Mouse (Mus musculus): ENCODE measurements around the gene Gal3st4. TPM values are rescaled to one million over a fixed set of nuclear protein-coding genes. Genes with fewer than 3 reads are reported as not detected.
A peak's percentile ranks its signal among the peaks of the same experiment; 100 is the strongest.

Gene Gal3st4
- polyA plus RNA-seq, 1 experiment from 2014 or later, result 4.5 TPM

DNA sequence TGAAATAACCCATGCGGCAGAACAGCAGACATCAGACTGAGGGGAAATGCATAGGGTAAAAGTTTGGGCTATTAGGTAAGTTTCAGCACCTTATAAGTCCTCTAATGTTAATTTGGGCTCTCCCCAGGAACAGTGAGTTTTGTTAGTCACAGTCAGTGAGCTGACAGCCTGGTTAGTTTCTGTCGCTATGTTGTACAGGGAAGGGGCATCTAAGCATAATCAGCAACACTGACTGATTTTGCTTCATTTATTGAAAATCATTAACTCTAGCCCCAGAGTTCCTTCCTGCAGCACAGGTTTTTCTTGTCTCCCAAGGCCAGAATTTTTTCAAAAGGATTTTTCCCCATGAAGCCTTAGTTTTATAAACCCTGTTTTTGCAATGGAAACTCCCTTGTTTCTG is 38.9 kb downstream of the Gal3st4 start:
- DNase-seq (ENCODE audit: low spot score) (no peak), ATAC-seq (ENCODE audit: low FRiP score, low TSS enrichment) (no peak)
- H3K9me3 ChIP-seq (ENCODE audit: control insufficient read depth, low read length), result no peaks in the 10 kb centered on the region
- H3K4me2 ChIP-seq (replicated peaks; ENCODE audit: low read depth), result no peak overlapping the region
- H3K36me3 ChIP-seq (ENCODE audit: control insufficient read depth, insufficient read depth, low read length), result no peaks in the 10 kb centered on the region
- no peak overlapping the region for H3K27ac ChIP-seq (replicated peaks)
- H3K4me3 ChIP-seq (ENCODE audit: low read depth, low read length), result no peak overlapping the region
- WGBS, result 63% methylated on average over 2 of the region's 2 CpGs
- H3K4me1 ChIP-seq (replicated peaks; ENCODE audit: control insufficient read depth, insufficient read depth), result no peaks in the 10 kb centered on the region
- no peaks in the 10 kb centered on the region for H3K27me3 ChIP-seq (ENCODE audit: control insufficient read depth, insufficient read depth, low read length)
- H3K9ac ChIP-seq (ENCODE audit: low read length), result no peak overlapping the region
- TF ChIP-seq CTCF (IDR thresholded peaks at IDR 0.05; ENCODE audit: low read depth), result no peak
- TF ChIP-seq EP300 (optimal IDR thresholded peaks at IDR 0.05), result no peak

- TF ChIP-seq CTCF (IDR thresholded peaks at IDR 0.05; ENCODE audit: low read depth) (no peak), EP300 (optimal IDR thresholded peaks at IDR 0.05) (no peak)
- Histone ChIP-seq H3K4me1 (replicated peaks; ENCODE audit: control insufficient read depth, insufficient read depth) (no peaks in the 10 kb centered on the region), H3K9me3 (ENCODE audit: control insufficient read depth, low read length) (no peaks in the 10 kb centered on the region), H3K36me3 (ENCODE audit: control insufficient read depth, insufficient read depth, low read length) (no peaks in the 10 kb centered on the region), H3K4me3 (ENCODE audit: low read depth, low read length) (no peak overlapping the region), H3K27ac (replicated peaks) (no peak overlapping the region), H3K9ac (ENCODE audit: low read length) (no peak overlapping the region), H3K27me3 (ENCODE audit: control insufficient read depth, insufficient read depth, low read length) (no peaks in the 10 kb centered on the region), H3K4me2 (replicated peaks; ENCODE audit: low read depth) (no peak overlapping the region)
- 85% methylated on average over 3 of the region's 3 CpGs for WGBS
- DNase-seq (ENCODE audit: low spot score), result no peak
- ATAC-seq (ENCODE audit: low FRiP score, low TSS enrichment), result no peak
Measured at GRCm38 (mm10) chr5:138229511-138229910, 43.1 kb downstream of the Gal3st4 start.

- WGBS, result 61% methylated on average over 3 of the region's 3 CpGs
Measured at GRCm38 (mm10) chr5:138228026-138228425, 44.6 kb downstream of the Gal3st4 start.

DNA sequence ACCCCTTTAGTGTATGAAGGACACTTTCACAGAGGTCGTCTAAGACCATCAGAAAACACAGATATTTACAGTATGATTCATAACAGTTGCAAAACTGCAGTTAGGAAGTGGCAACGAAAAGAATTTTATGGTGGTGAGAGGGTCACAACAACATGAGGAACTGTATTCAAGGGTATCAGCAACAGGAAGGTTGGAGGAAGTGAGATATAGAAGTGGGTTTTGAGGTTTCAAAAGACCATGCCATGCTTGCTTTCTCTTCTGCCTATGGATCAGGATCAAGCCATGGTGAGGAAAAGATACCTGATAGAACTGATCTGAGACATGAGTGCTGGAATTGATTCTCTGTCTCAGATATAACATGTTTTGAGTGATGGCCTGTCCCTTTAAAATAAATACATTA is 45.3 kb downstream of the Gal3st4 start:
- Histone ChIP-seq H3K4me1 (replicated peaks; ENCODE audit: control insufficient read depth, insufficient read depth) (no peaks in the 10 kb centered on the region), H3K27me3 (ENCODE audit: control insufficient read depth, insufficient read depth, low read length) (no peaks in the 10 kb centered on the region), H3K9me3 (ENCODE audit: control insufficient read depth, low read length) (no peaks in the 10 kb centered on the region), H3K4me3 (ENCODE audit: low read depth, low read length) (no peak overlapping the region), H3K4me2 (replicated peaks; ENCODE audit: low read depth) (no peak overlapping the region), H3K36me3 (ENCODE audit: control insufficient read depth, insufficient read depth, low read length) (no peaks in the 10 kb centered on the region), H3K9ac (ENCODE audit: low read length) (no peak overlapping the region), H3K27ac (replicated peaks) (no peak overlapping the region)
- no peak for ATAC-seq (ENCODE audit: low FRiP score, low TSS enrichment)
- 60% methylated on average over 2 of the region's 2 CpGs for WGBS
- DNase-seq (ENCODE audit: low spot score), result no peak
- TF ChIP-seq CTCF (IDR thresholded peaks at IDR 0.05; ENCODE audit: low read depth) (no peak), EP300 (optimal IDR thresholded peaks at IDR 0.05) (no peak)

More at GRCm38 (mm10) chr5:138228026-138228425, 44.6 kb downstream of the Gal3st4 start:
- H3K27ac ChIP-seq (replicated peaks), result no peak overlapping the region
- no peak overlapping the region for H3K4me2 ChIP-seq (replicated peaks; ENCODE audit: low read depth)
- no peaks in the 10 kb centered on the region for H3K27me3 ChIP-seq (ENCODE audit: control insufficient read depth, insufficient read depth, low read length)
- H3K9me3 ChIP-seq (ENCODE audit: control insufficient read depth, low read length), result no peaks in the 10 kb centered on the region
- H3K4me1 ChIP-seq (replicated peaks; ENCODE audit: control insufficient read depth, insufficient read depth), result no peaks in the 10 kb centered on the region
- TF ChIP-seq CTCF (IDR thresholded peaks at IDR 0.05; ENCODE audit: low read depth) (peak; percentile 62), EP300 (optimal IDR thresholded peaks at IDR 0.05) (no peak)
- no peak overlapping the region for H3K4me3 ChIP-seq (ENCODE audit: low read depth, low read length)
- ATAC-seq (ENCODE audit: low FRiP score, low TSS enrichment) (no peak), DNase-seq (ENCODE audit: low spot score) (peak; percentile 25)
- no peak overlapping the region for H3K9ac ChIP-seq (ENCODE audit: low read length)
- H3K36me3 ChIP-seq (ENCODE audit: control insufficient read depth, insufficient read depth, low read length), result no peaks in the 10 kb centered on the region

DNA sequence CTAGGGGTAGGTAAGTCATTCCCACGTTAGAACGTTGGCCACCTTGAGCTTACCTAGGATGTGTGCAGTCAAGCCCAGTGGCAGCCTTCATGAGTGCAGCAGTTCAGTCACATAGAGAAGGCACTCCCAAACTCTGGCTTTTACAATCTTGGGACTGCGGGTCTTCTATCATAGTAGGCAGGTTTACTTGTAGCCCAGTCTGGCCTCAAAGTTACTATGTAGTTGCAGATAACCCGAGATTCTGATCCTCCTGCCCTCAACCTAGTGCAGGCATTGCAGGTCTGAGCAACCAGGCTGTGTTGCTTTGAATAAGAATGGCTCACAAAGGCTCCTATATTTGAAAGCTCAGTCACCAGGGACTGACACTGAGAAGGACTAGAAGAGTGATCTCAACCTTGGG is 46.1 kb downstream of the Gal3st4 start:
- DNase-seq (ENCODE audit: low spot score) (no peak), ATAC-seq (ENCODE audit: low FRiP score, low TSS enrichment) (no peak)
- no peak overlapping the region for H3K9ac ChIP-seq (ENCODE audit: low read length)
- H3K4me1 ChIP-seq (replicated peaks; ENCODE audit: control insufficient read depth, insufficient read depth), result no peaks in the 10 kb centered on the region
- 63% methylated on average over 4 of the region's 4 CpGs for WGBS
- TF ChIP-seq CTCF (IDR thresholded peaks at IDR 0.05; ENCODE audit: low read depth), result no peak
- TF ChIP-seq EP300 (optimal IDR thresholded peaks at IDR 0.05), result no peak
- no peak overlapping the region for H3K27ac ChIP-seq (replicated peaks)
- H3K4me2 ChIP-seq (replicated peaks; ENCODE audit: low read depth), result no peak overlapping the region
- no peaks in the 10 kb centered on the region for H3K36me3 ChIP-seq (ENCODE audit: control insufficient read depth, insufficient read depth, low read length)
- no peaks in the 10 kb centered on the region for H3K9me3 ChIP-seq (ENCODE audit: control insufficient read depth, low read length)
- no peak overlapping the region for H3K4me3 ChIP-seq (ENCODE audit: low read depth, low read length)
- no peaks in the 10 kb centered on the region for H3K27me3 ChIP-seq (ENCODE audit: control insufficient read depth, insufficient read depth, low read length)

DNA sequence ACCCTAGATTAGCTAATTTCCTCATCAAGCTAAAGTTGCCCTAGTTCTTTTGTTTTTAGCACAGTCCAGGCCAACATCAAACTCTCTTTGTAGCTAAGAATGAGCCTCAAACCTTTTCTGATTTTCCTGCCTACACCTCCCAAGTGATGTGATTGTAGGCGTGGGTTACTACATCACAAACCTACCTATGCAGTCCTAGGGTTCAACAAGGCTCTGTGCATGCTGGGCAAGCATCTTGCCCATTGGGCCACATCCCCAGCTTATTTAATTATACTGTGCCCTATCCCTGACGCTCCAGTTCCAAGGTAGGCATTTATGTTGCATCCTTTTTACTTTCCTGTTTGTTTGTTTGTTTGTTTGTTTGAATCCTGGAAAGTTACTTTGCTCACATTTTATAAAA is 46.9 kb downstream of the Gal3st4 start, which contains the start of gene Nxpe5:
TSS of gene Nxpe5 (plus strand) at position 199 of the 400 bp plus-strand sequence.
- no peaks in the 10 kb centered on the region for H3K36me3 ChIP-seq (ENCODE audit: control insufficient read depth, insufficient read depth, low read length)
- TF ChIP-seq EP300 (optimal IDR thresholded peaks at IDR 0.05) (no peak), CTCF (IDR thresholded peaks at IDR 0.05; ENCODE audit: low read depth) (no peak)
- DNase-seq (ENCODE audit: low spot score) (no peak), ATAC-seq (ENCODE audit: low FRiP score, low TSS enrichment) (no peak)
- no peak within 1 kb of the TSS for H3K4me2 ChIP-seq (replicated peaks; ENCODE audit: low read depth)
- no peak within 1 kb of the TSS for H3K9ac ChIP-seq (ENCODE audit: low read length)
- no peaks in the 10 kb centered on the region for H3K4me1 ChIP-seq (replicated peaks; ENCODE audit: control insufficient read depth, insufficient read depth)
- no peaks in the 10 kb centered on the region for H3K9me3 ChIP-seq (ENCODE audit: control insufficient read depth, low read length)
- H3K27ac ChIP-seq (replicated peaks), result no peak within 1 kb of the TSS
- H3K4me3 ChIP-seq (ENCODE audit: low read depth, low read length), result no peak within 1 kb of the TSS
- no peaks in the 10 kb centered on the region for H3K27me3 ChIP-seq (ENCODE audit: control insufficient read depth, insufficient read depth, low read length)
- 43% methylated on average over 2 of the region's 2 CpGs for WGBS
